Mouse (Mus musculus): ENCODE measurements around the gene Smim15. TPM values are rescaled to one million over a fixed set of nuclear protein-coding genes. Genes with fewer than 3 reads are reported as not detected.
A peak's percentile ranks its signal among the peaks of the same experiment; 100 is the strongest.

The Smim15 gene
- total RNA-seq (2014; fragmentation: Nextera tagmentation) (31.2 and 45.2 TPM in 2 replicates), total RNA-seq (2017) (169 and 184 TPM in 2 replicates)

DNA sequence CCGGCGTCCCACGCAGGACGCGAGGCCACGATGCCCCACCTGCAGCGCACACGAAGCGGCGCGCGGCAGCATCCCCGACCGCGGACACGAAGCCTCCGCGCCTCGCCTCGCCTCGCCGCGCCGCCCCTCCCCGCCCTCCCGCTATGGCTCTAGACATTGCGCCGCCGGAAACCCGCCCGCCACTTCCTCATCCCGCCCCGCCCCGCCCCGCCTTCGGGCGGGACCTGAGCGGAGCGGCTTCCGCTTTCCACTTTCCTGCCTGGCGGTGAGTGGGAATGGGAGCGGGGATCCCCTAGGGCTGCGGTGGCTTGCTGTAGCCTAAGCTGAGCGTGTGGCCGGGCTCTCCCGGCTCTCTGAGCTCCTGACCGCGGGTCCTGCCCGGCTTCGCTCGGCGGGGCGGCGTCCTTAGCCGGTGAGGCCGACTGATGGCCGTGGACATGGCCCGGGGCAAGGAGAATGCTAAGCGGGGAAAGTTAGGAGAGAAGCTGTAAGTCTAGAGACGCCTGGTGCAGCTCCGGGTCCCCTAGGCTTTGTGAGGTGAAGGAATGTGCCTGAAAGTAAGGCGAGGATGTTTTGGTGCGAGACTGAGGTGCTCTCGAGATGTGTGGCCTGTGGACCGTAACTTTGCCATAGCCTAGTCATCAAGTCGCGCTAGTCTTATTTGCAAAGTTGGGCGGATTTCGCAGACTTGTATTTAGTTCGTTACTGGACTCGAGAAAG is at the start of gene Smim15:
Gene Smim15, plus strand, starts transcription at position 225 of the 720 bp plus-strand sequence.
- ATAC-seq (replicated peaks; ENCODE audit: low FRiP score, low TSS enrichment, poor library complexity, severe bottlenecking), result peak; percentile 75

DNA sequence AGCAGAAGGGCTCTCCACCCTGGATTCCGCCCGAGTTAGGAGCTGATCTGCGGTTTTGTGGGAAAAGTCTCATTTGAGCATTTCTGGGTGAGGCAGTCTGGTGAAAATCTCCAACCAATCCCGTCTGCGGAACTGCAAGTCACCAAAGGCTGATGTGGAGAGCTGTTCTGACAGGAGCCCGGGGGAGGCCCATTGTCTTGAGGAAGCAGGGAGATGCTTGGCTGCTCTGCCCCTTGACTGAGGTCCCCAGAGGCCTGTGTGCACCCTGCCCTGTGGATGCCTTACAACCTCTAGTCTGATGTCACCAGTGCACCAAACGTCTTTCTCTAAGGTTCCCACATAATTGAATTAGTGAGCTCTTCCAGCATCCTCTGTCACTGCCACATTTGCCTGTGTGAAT is 49.0 kb upstream of the Smim15 start:
- no peak for ATAC-seq (replicated peaks; ENCODE audit: low FRiP score, low TSS enrichment, poor library complexity, severe bottlenecking)

DNA sequence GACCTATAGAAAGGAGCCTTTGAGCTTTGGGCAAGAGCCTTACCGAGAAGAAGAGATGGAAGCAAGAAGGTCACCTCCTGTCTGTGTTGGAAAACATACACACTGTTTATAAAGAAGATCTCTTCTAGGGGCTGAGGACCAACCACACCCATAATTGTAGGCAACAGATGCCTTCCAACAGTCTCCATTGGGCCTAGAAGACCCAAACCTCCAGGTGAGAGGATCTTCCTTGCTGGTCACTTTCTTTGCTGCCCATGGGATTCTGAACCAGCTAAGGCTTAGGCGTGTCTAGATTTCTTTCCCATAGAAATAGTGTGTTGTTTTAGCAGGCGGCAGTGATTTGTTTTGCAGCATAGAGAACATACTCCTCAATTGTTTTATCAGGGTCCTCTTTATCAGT is 47.9 kb upstream of the Smim15 start:
- ATAC-seq (replicated peaks; ENCODE audit: low FRiP score, low TSS enrichment, poor library complexity, severe bottlenecking), result no peak

DNA sequence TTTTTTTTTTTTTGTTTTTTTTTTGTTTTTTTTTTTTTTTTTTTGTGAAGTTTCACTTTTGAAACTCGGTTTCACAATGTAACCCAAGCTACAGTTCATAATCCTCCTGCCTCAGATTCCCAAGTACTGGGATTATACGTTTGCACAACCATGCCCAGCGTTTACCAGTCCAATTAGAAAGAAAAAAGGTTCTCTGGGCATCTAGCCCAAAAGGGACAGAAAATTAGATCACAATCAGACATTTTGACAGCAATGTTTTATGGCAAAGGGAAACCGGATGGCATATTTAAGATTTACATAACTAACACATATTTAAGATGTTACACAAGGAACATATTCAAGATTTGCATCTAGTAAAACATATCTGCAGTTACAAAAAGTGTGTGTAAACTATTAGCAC is 36.4 kb upstream of the Smim15 start:
- no peak for ATAC-seq (replicated peaks; ENCODE audit: low FRiP score, low TSS enrichment, poor library complexity, severe bottlenecking)

DNA sequence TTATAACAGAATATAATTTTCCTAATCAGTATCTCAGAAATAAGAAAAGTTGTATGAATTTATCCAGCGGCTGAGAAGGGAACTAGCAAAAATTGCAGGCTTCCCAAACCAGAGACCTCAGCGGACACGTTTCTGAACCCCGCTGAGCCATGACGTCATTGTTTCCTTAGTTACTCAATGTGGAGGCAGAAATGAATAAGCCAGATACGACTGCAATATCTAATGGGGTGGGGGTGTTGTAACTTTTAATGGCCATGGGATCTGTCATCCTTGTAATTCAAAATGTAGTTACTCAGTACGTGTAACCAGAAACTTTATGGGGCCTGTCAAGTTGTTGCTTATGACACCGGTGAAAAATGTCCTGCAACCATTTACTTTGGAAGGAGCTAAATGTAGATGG is 31.1 kb upstream of the Smim15 start:
- ATAC-seq (replicated peaks; ENCODE audit: low FRiP score, low TSS enrichment, poor library complexity, severe bottlenecking), result no peak

DNA sequence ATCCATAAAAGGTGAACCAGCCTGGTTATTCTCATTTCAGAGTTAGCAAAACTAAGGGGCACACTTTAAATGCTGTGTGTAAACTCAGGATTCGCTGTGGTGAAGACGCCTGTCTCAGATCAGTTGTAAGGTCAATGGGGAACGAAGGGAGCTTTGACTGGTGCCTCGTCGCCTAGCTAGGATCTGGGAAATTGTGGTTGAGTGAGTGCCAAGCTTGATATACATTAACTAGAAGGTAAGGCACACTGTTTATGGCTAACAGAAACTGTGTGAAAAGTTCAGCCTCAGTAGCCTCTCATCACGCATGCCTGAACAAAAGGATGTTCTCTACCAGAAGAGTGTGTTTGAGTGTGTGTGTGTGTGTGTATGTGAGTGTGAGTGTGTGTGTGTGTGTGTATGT is 30.4 kb upstream of the Smim15 start:
- no peak for ATAC-seq (replicated peaks; ENCODE audit: low FRiP score, low TSS enrichment, poor library complexity, severe bottlenecking)

DNA sequence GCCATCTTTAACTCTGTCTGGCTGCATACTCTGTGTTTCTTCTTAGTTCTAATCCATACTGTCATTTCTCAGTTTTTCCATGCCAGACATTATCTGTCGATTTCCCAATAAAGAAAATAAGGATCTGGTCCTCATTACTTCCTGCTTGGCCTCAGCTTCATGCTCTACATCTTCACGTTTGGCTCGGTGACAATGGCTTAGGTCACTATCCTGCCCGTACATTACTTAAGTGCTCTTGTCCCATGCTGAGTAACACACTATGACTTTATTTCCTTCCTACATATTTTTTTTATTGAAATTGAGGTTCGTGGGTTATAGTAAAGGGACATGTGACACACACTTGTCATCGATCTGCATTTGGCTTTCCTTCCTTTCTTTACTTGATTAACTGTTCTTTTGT is 29.1 kb upstream of the Smim15 start:
- no peak for ATAC-seq (replicated peaks; ENCODE audit: low FRiP score, low TSS enrichment, poor library complexity, severe bottlenecking)

DNA sequence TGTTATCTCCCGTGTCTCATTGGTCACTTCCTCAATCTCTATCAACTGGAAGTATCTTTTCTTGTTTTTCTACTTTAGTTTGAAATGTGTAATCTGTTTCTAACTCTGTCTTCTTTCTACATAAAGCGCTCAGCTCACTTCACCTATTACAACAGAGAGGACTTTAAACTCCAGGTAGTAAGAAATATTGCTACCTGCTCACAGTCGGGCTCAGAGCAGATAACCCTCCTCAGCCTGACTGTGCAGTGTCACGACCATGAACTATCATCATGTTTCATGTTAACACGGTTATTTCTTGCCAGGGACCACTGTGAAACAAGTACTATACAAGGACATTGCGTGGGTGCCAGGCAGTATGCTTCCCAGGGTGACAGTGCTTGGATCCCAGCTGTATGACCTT is 26.9 kb upstream of the Smim15 start:
- no peak for ATAC-seq (replicated peaks; ENCODE audit: low FRiP score, low TSS enrichment, poor library complexity, severe bottlenecking)

DNA sequence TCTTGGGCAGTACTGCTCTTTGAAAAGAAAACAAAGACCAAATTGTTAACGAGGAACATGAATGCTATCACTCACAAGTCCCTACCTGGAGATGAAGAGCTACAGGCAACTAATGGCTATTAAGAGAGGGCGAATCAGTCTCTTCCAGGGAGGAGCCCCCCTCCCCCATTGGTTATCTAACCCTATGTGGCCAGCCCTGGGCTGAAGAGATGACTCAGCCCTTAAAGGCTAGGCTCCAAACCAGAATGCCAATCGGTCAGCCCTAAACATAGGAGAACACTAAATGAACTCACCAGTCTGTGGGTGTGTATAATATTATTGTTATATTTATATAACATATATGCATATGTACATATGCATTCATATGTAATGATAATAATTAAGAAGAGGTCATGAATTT is 18.4 kb upstream of the Smim15 start:
- ATAC-seq (replicated peaks; ENCODE audit: low FRiP score, low TSS enrichment, poor library complexity, severe bottlenecking), result no peak

DNA sequence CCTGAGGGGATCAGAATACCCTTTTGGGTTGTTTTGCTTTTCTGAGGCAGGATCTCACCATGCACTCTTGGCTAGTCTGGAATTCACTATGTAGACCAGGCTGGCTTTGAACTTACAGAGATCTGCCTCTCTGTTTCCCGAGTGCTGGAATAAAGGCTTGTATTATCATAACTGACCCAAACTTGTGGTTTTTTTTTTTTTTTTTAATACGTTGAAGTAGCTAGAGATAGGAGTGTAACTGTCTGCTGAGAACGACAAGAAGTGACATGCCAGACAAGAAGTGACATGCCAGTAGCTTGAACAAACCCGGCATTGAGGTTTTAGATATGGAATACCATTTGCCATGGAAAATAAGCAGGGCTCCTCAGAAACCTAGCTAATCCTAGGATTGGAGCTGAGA is 11.5 kb upstream of the Smim15 start:
- no peak for ATAC-seq (replicated peaks; ENCODE audit: low FRiP score, low TSS enrichment, poor library complexity, severe bottlenecking)

DNA sequence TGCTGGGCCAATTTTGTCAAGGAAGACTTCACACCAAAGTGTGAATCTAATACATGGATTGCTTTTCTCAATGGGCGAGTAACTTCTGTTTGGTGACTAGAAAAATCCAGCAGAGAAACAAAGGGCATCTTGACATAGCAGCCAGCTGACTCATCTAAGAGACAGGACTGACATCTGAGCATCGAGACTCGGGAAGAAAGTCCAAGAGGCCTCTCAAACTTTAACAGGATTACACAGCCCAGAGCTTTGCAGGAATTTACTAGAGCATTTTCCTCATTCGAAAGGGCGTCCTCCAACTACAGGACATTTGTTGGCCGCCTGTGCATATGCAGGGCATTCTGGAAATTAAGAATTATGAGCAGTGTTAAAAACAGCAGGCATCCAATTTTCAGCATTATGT is 4.9 kb upstream of the Smim15 start:
- no peak for ATAC-seq (replicated peaks; ENCODE audit: low FRiP score, low TSS enrichment, poor library complexity, severe bottlenecking)

DNA sequence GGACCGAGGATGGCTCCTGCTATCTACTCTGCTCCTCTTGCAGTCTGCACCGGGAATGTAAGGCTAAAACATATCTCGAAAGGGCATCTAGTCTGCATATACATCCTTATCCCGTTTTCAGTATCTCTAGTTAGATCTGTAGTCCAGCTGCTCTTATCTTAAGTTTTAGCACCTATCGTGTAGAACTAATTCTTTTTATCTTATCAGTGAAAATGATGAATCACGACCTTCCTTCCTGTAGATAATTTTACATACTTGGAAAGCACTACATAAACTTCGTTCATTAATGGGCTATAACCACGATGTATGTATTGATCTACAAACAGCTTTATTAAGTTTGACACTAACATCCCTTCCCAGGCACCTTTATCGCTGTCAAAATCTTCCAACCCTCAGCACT is 4.3 kb upstream of the Smim15 start:
- ATAC-seq (replicated peaks; ENCODE audit: low FRiP score, low TSS enrichment, poor library complexity, severe bottlenecking), result no peak

DNA sequence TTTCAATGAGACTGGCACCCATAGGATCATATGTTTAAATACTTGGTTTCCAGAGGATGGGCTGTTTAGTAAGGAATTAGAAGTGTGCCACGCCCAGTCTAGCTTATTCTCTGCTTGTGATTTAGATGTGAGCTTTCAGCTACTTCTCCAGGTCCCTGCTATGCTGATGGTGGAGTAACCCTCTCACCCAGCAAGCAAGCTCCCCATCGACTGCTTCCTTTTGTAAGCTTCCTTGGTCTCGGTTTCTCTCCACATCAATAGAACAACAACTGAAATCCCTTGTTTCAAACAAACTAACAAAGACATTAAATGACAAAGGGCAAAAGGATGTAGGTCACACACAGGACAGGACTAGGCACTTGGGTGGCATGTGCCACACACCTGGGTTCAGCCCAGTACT is 3.8 kb upstream of the Smim15 start:
- ATAC-seq (replicated peaks; ENCODE audit: low FRiP score, low TSS enrichment, poor library complexity, severe bottlenecking), result no peak

DNA sequence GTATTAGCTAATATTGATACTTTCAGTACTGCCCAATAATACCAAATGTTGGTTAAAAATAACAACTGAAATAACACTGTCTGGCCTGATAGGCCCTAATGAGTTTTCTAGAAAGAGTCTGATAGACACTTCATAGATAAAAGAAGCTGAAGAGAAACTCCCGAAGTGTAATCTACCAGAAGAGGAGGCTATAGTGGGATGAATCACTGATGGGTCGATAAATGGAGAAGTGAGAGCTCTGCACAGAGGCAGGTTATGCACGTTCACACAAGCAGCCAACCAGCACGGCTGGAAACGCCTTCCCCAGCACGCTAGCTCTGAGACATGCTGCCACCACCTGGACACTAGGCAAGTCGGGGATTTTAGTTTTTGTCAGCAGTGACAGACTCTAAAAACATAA is 2.9 kb upstream of the Smim15 start:
- ATAC-seq (replicated peaks; ENCODE audit: low FRiP score, low TSS enrichment, poor library complexity, severe bottlenecking), result peak; percentile 66

DNA sequence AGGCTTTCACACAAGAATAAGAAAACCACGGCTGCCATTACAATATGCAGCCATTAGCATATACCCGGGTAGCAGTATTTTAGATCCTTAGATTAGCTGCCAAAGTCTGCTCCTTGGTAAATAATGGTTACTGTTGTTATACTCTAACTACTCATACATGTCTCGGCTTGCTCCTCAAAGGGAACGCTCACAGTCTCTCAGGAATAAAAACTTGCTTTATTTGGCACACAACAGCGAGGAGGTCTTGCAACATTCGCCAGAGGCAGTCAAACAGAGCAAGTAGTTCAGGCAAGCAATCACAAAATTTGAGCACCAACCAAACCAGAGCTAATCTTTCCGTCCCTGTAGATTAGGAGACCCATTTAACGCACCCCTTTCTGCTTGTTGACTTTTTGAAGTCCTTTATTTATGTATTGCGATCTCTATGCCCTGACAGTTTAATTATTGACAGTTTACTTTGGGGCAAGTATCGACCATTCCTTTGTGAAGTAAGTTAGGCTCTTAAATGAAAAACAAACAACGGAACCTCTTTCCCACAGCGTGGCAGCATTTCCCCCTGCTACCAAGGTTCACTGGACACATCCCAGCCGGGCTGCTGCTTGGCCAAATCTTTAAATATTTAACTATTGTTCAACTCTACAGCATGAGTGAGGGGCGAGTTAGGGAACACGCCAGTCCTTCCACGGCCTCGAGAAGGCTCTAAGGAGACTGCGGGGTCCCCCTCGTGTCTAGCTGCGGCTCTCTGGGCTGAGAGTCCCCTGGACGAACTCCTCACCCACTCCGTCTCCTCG is 620 bp upstream of the Smim15 start:
- no peak; the same call in 1 of the 2 replicates for ATAC-seq (replicated peaks; ENCODE audit: low FRiP score, low TSS enrichment, poor library complexity, severe bottlenecking)

DNA sequence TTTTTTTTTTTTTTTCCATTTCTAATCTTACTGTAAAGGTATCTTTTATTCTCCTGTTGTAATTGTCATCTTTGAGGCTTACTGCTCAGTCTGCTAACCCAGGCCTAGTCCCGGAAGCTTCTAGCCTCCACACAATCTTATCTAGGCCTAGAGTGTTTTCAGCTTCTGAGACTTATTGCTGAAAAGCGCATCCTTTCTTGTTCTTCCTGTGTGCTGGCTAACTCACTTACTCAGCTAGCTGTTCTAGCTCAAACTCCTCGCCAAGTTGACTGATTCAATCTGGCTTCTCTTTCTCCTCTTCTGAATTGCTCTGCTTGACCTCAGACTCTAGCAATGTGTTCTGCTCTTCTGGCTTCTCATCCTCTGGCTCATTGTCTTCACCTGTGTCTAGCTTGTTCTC is 1.4 kb downstream of the Smim15 start:
- ATAC-seq (replicated peaks; ENCODE audit: low FRiP score, low TSS enrichment, poor library complexity, severe bottlenecking), result no peak

DNA sequence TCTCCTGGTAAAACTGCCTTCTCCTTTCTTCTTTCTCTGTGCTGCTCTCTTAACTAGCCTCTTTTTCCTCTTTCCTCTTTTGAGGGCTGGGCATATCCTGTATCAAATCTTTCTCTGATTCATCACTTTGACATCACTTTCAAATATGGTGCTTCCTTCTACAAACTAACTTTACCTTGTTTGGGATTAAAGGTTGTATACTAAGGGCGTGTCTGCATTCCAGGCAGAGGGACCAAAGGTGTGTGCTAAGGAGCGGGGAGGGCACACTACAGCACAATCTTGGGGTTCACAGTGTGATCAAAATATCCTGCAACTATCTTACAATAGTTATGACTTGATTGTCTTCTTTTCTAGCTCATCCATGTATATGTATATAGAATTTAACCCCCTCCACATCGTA is 1.8 kb downstream of the Smim15 start:
- no peak for ATAC-seq (replicated peaks; ENCODE audit: low FRiP score, low TSS enrichment, poor library complexity, severe bottlenecking)

DNA sequence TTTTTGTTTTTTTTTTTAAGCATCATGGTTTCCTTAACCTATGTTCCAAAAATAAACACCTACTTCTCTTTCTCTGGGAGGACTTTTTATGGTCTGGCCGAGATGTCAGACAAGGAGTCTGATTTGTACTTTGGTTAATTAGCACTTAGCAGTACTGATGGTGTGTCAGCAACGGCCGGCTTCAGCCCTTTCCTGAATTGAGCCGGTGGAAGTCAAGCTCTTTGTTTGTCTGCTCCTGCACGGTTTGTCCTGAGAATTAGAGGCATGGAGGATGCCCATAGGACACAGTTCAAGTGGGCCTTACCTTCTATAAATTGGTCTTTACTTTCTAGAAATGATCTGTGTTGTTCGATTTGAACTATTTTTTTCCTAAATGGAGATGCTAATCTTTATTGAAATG is 2.6 kb downstream of the Smim15 start:
- ATAC-seq (replicated peaks; ENCODE audit: low FRiP score, low TSS enrichment, poor library complexity, severe bottlenecking), result no peak

DNA sequence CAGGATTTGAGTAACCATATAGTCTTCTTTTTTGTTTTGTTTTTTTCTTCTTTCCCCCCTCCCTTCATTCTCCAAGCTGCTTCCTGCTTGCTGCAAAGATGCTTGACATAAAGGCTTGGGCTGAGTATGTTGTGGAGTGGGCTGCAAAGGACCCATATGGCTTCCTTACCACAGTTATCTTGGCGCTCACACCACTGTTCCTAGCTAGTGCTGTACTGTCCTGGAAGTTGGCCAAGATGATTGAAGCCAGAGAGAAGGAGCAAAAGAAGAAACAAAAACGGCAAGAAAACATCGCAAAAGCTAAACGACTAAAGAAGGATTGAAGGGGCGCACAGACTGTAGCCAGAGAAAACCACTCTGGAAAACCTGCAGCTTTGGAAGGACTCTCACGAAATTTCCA is 3.1 kb downstream of the Smim15 start:
- ATAC-seq (replicated peaks; ENCODE audit: low FRiP score, low TSS enrichment, poor library complexity, severe bottlenecking), result no peak

DNA sequence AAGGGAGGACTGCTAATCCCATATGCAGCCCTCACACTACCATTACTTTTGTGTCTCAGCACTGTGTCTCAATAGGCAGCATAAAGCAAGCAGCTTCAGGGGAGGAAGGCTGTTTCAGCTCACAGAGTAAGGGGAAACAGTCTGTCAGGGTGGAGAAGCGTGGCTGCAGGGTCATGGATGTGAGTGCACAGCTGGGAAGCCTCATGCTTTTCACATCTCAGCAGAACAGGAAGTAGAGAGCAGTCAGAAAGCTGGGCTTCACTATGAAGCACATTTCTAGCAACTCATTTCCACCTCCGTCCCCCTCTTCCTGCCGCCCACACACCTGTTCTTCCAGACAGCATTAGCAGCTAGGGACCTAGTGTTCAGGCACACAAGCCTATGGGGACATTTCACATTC is 12.7 kb downstream of the Smim15 start:
- no peak for ATAC-seq (replicated peaks; ENCODE audit: low FRiP score, low TSS enrichment, poor library complexity, severe bottlenecking)

DNA sequence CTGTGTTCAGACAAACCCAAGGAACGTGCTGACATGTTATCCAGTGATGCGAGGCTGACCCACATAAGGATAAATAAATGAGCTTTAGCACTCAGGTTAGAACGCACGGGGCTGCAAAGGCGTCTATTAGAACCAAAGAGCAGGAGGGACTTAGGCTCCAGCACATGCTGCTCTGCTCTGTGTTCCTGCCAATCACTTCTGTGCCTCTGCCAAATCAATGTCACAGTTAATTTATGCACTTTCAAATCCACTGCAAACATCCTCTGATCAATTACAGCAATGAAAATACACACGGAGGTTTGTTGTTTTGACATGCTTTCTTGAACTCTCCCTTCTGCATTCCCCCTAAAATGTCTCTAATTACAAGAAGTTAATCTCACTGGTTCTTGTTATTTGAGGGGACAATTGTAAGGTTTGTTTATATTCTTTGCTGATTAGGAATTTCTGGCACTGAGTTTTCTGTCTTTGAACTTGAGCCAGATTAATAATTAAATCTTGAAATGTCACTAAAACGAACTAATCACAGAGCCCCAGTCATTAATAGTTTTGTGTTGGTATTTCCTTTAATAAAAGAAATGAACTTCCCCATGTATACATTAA is 16.1 kb downstream of the Smim15 start:
- no peak for ATAC-seq (replicated peaks; ENCODE audit: low FRiP score, low TSS enrichment, poor library complexity, severe bottlenecking)

All from megakaryocyte-erythroid progenitor cell, adult 5-6 weeks (primary cell).